8 mouse cellular contexts compared by ENCODE assay signal in the genomic region with DNA sequence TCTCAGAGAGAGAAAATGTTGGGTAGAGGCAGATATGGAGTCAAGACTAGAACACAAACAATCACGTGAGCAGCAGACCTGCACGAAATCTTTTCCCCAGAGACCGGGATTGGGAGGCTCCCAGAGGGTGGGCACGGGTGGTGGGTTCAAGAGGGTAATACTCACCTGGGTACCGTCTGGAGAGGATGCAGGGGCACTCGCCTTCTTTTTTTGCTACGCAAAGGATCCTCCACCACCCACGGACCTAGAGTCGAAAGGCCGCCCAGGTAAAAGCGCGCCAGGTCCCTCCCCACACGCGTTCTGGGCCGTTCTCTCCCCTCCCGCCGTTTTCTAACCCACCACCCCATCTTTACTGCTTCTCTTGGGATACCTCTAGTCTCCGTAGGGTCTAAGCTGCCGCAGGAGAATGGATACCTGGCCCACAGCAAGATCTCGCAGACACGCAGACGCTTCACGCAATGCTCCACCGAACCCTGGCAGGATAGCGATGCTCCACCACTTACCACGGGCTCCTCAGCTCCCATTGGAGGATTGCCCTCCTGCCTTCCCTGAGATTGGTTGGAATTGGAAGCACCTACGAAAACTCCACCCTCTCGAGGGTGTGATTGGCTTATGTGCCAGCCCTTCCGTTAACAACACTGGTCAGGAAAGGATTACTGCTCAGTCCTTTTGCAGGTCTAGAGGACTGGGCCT. TPM values are rescaled to one million over a fixed set of nuclear protein-coding genes. Genes with fewer than 3 reads are reported as not detected.
DNase-seq lines count a peak whose midpoint lies in the region; ATAC-seq and TF ChIP-seq lines count a peak whose summit lies in the region.

Gene Kantr (minus strand): TSS at position 500 of the 693 bp plus-strand sequence.

- H3K4me1 ChIP-seq in CH12.LX (ENCODE audit: control insufficient read depth in 1 of 2, insufficient read depth in 2 of 2), result peaks cover 2 to 7% of the 10 kb centered on the region in 2 experiments; a peak in 2 of 4 replicates
- H3K4me1 ChIP-seq in heart, embryonic 12.5 days (replicated peaks), result no peaks in the 10 kb centered on the region
- H3K4me1 ChIP-seq in kidney, embryonic 16.5 days (ENCODE audit: insufficient read depth, low read length), result peaks cover 6% of the 10 kb centered on the region; the same call in 1 of the 2 replicates

- TF ChIP-seq EP300 in CH12.LX (IDR thresholded peaks at IDR 0.05; ENCODE audit: low read length), result no peak

- TF ChIP-seq RAD21 in CH12.LX (IDR thresholded peaks at IDR 0.05; ENCODE audit: low read depth, low read length), result no peak

- H3K27ac ChIP-seq in CH12.LX (ENCODE audit: insufficient read depth, low read depth), result no peak within 1 kb of the TSS
- H3K27ac ChIP-seq in heart, embryonic 12.5 days (ENCODE audit: poor library complexity, severe bottlenecking), result peak within 1 kb of the TSS; percentile 38
- peak within 1 kb of the TSS; percentile 53 for H3K27ac ChIP-seq in kidney, embryonic 16.5 days (ENCODE audit: low read length)

- no peak for TF ChIP-seq CTCF in CH12.LX (conservative IDR thresholded peaks at IDR 0.05 in 1 of 2, IDR thresholded peaks at IDR 0.05 in 1 of 2; ENCODE audit: low read depth in 2 of 2, low read length in 2 of 2)

- peaks cover 8% of the 10 kb centered on the region for H3K79me2 ChIP-seq in CH12.LX (replicated peaks; ENCODE audit: control insufficient read depth, extremely low read depth, insufficient read depth, poor library complexity, severe bottlenecking)

- peak; percentile 85 for DNase-seq in CH12.LX (ENCODE audit: extremely low read depth)
- DNase-seq in c-Kit-negative CD71-positive TER-119-positive erythroid progenitor cells, embryonic 14.5 days (ENCODE audit: low read depth, low spot score), result peak; percentile 71
- DNase-seq in fat pad, adult 2 months (ENCODE audit: extremely low read depth, low read depth, low spot score), result peak; percentile 63
- DNase-seq in liver, result peak; percentile 83
- DNase-seq in monocyte, adult 2 months (ENCODE audit: low read depth in 1 of 2, low spot score in 2 of 2), result peak; percentile 14 to 35
- peak; percentile 74 to 80 for DNase-seq in spleen, postnatal 4 days (ENCODE audit: low spot score in 2 of 2)

- peak within 1 kb of the TSS; percentile 65 to 83 (median 66) for H3K4me3 ChIP-seq in CH12.LX (replicated peaks in 1 of 3; ENCODE audit: low read depth in 2 of 3, low read length in 2 of 3, poor library complexity in 1 of 3)
- peak within 1 kb of the TSS; percentile 71 for H3K4me3 ChIP-seq in heart, embryonic 12.5 days
- peak within 1 kb of the TSS; percentile 63 for H3K4me3 ChIP-seq in kidney, embryonic 16.5 days (ENCODE audit: low read length)

- in situ Hi-C loops in CH12.LX (cut with MboI; ENCODE audit: low pct_ligation_motif_present, low pct_unique_long_range_greater_than_20kb, low sequenced_read_pairs), result no loop called here

- peak within 1 kb of the TSS; percentile 68 for H3K4me2 ChIP-seq in CH12.LX (ENCODE audit: insufficient read depth, low read depth, poor library complexity, severe bottlenecking)
- H3K4me2 ChIP-seq in heart, embryonic 12.5 days, result peak within 1 kb of the TSS; percentile 71
- H3K4me2 ChIP-seq in kidney, embryonic 16.5 days (replicated peaks; ENCODE audit: low read depth, low read length), result peak within 1 kb of the TSS; percentile 60

- no peaks in the 10 kb centered on the region for H3K36me3 ChIP-seq in CH12.LX (replicated peaks in 1 of 2; ENCODE audit: control insufficient read depth in 1 of 2, insufficient read depth in 1 of 2, low read length in 1 of 2)
- no peaks in the 10 kb centered on the region for H3K36me3 ChIP-seq in heart, embryonic 12.5 days
- H3K36me3 ChIP-seq in kidney, embryonic 16.5 days (ENCODE audit: insufficient read depth, low read length), result no peaks in the 10 kb centered on the region

- no peaks in the 10 kb centered on the region for H3K27me3 ChIP-seq in CH12.LX (replicated peaks)
- H3K27me3 ChIP-seq in heart, embryonic 12.5 days (replicated peaks), result peaks cover 26% of the 10 kb centered on the region
- peaks cover 17% of the 10 kb centered on the region for H3K27me3 ChIP-seq in kidney, embryonic 16.5 days (ENCODE audit: insufficient read depth, low read length)

- WGBS in heart, embryonic 12.5 days, result 5% methylated on average over 29 of the region's 29 CpGs
- 18% methylated on average over 29 of the region's 29 CpGs for WGBS in kidney, embryonic 16.5 days

- H3K9ac ChIP-seq in CH12.LX (ENCODE audit: insufficient read depth, low read depth), result peak within 1 kb of the TSS; percentile 51
- H3K9ac ChIP-seq in heart, embryonic 12.5 days, result peak within 1 kb of the TSS; percentile 77
- H3K9ac ChIP-seq in kidney, embryonic 16.5 days (replicated peaks; ENCODE audit: low read length), result peak within 1 kb of the TSS; percentile 73

- peak; percentile 76 for TF ChIP-seq POLR2A in CH12.LX (IDR thresholded peaks at IDR 0.05; ENCODE audit: low read depth, low read length)

- dilution Hi-C loops in CH12.LX (cut with MboI; ENCODE audit: extremely low pct_ligation_motif_present, extremely low pct_unique_long_range_greater_than_20kb, low sequenced_read_pairs), result no loop called here

- H3K9me3 ChIP-seq in CH12.LX (replicated peaks; ENCODE audit: low read length), result no peaks in the 10 kb centered on the region
- no peaks in the 10 kb centered on the region for H3K9me3 ChIP-seq in heart, embryonic 12.5 days (replicated peaks)
- H3K9me3 ChIP-seq in kidney, embryonic 16.5 days (ENCODE audit: low read length), result no peaks in the 10 kb centered on the region

- ATAC-seq in heart, embryonic 12.5 days (ENCODE audit: insufficient number of reproducible peaks, low FRiP score), result peak; percentile 98
- ATAC-seq in kidney, embryonic 16.5 days (ENCODE audit: low FRiP score, low TSS enrichment), result peak; percentile 99

TF ChIP-seq in CH12.LX, 34 proteins besides CTCF, POLR2A, EP300 and RAD21:
- TF ChIP-seq CHD2 (IDR thresholded peaks at IDR 0.05; ENCODE audit: low read length) (peak; percentile 73), RCOR1 (conservative IDR thresholded peaks at IDR 0.05; ENCODE audit: low read depth, low read length) (no peak), BHLHE40 (IDR thresholded peaks at IDR 0.05; ENCODE audit: low read depth, low read length) (peak; percentile 82), ETS1 (conservative IDR thresholded peaks at IDR 0.05; ENCODE audit: low read depth, low read length) (no peak), SIN3A (IDR thresholded peaks at IDR 0.05; ENCODE audit: low read length) (peak; percentile 76), E2F4 (IDR thresholded peaks at IDR 0.05; ENCODE audit: insufficient replicate concordance, low read depth, low read length) (no peak), IRF4 (IDR thresholded peaks at IDR 0.05; ENCODE audit: low read depth, low read length) (no peak), HCFC1 (IDR thresholded peaks at IDR 0.05; ENCODE audit: low read depth, low read length) (no peak), ZNF384 (IDR thresholded peaks at IDR 0.05; ENCODE audit: low read depth, low read length) (no peak), UBTF (IDR thresholded peaks at IDR 0.05; ENCODE audit: low read depth, low read length) (no peak), ZMIZ1 (IDR thresholded peaks at IDR 0.05; ENCODE audit: low read depth, low read length) (no peak), SMC3 (IDR thresholded peaks at IDR 0.05; ENCODE audit: low read depth, low read length) (no peak), ZKSCAN1 (IDR thresholded peaks at IDR 0.05; ENCODE audit: borderline replicate concordance, low read depth, low read length) (no peak), TCF12 (IDR thresholded peaks at IDR 0.05; ENCODE audit: low read depth, low read length) (no peak; the same call in 1 of the 2 replicates), USF1 (IDR thresholded peaks at IDR 0.05; ENCODE audit: low read depth, low read length) (no peak), MEF2A (IDR thresholded peaks at IDR 0.05; ENCODE audit: borderline replicate concordance, low read depth, low read length) (no peak), TBP (conservative IDR thresholded peaks at IDR 0.05; ENCODE audit: low read depth, low read length) (peak; percentile 77), GABPA (IDR thresholded peaks at IDR 0.05; ENCODE audit: insufficient replicate concordance, low read depth, low read length) (no peak), POLR2AphosphoS2 (IDR thresholded peaks at IDR 0.05; ENCODE audit: low read depth, low read length) (peak; percentile 29; the same call in 1 of the 2 replicates), CHD1 (IDR thresholded peaks at IDR 0.05; ENCODE audit: low read depth, low read length) (no peak), MYC (IDR thresholded peaks at IDR 0.05; ENCODE audit: low read depth, low read length) (no peak), USF2 (conservative IDR thresholded peaks at IDR 0.05; ENCODE audit: low read depth, low read length) (no peak), ZC3H11A (IDR thresholded peaks at IDR 0.05; ENCODE audit: low read depth, low read length) (no peak), ELF1 (IDR thresholded peaks at IDR 0.05; ENCODE audit: low read depth, low read length) (peak; percentile 55), JUN (IDR thresholded peaks at IDR 0.05; ENCODE audit: insufficient read depth, low read depth, low read length) (no peak), MAFK (IDR thresholded peaks at IDR 0.05; ENCODE audit: insufficient replicate concordance, low read length) (no peak), MAZ (IDR thresholded peaks at IDR 0.05; ENCODE audit: low read depth, low read length) (0 out of 2 replicates have a peak, but pooled peaks have one; percentile 40), NELFE (IDR thresholded peaks at IDR 0.05; ENCODE audit: low read depth, low read length) (peak; percentile 79), NRF1 (IDR thresholded peaks at IDR 0.05; ENCODE audit: low read depth, low read length) (0 out of 2 replicates have a peak, but pooled peaks have one; percentile 25), MXI1 (IDR thresholded peaks at IDR 0.05; ENCODE audit: low read depth, low read length) (peak; percentile 32; the same call in 1 of the 2 replicates), MAX (IDR thresholded peaks at IDR 0.05; ENCODE audit: low read length) (no peak), PAX5 (IDR thresholded peaks at IDR 0.05; ENCODE audit: low read length) (no peak), JUND (conservative IDR thresholded peaks at IDR 0.05; ENCODE audit: low read depth, low read length) (no peak), KAT2A (IDR thresholded peaks at IDR 0.05; ENCODE audit: insufficient replicate concordance, low read length) (no peak)

RNA-seq across cellular contexts. Expression of gene Kantr, which starts in this region (rescaled TPM):
- 3.1 and 3.5 TPM in 2 replicates for total RNA-seq in CH12.LX (2012; rRNA removed)
- total RNA-seq in CH12.LX (2014; rRNA removed), result 0.64 and 0.86 TPM in 2 replicates
- 2.7 and 3.4 TPM in 2 replicates for polyA plus RNA-seq in CH12.LX (2012; ENCODE audit: insufficient read length, low read depth)
- 8.8 and 10.9 TPM in 2 replicates for polyA plus RNA-seq in heart, embryonic 12.5 days (2016; fragmentation: Nextera tagmentation; extraction: Ambion mirVana)
- 14.3 and 17.6 TPM in 2 replicates for polyA plus RNA-seq in kidney, embryonic 16.5 days (2015; fragmentation: Nextera tagmentation; extraction: Ambion mirVana)

Comparison
In these comparisons a context has a peak if more than half of its experiments do, and no peak if none do; other contexts are left out.
1. DNase-seq: peak in every context shown above with its lines; median percentile 85 in CH12.LX; 83 in liver; 77 in spleen, postnatal 4 days; 71 in c-Kit-negative CD71-positive TER-119-positive erythroid progenitor cells, embryonic 14.5 days; 63 in fat pad, adult 2 months; 24 in monocyte, adult 2 months.